Mouse (Mus musculus) kidney, adult 2 months (tissue): ENCODE measurements around the gene Pi4ka.

ENCODE experiments used
- CTCF ChIP-seq: fragments of 200-500 bp; conservative IDR thresholded peaks from 2 replicates; pipeline ENCODE4 v1.5.1; 2011; ENCODE audit warnings: low read depth, mild to moderate bottlenecking, control low read depth, low read length, moderate library complexity, mixed read lengths; ENCODE audit not compliant: insufficient read depth, insufficient read length
- POLR2A ChIP-seq: fragments of 200-500 bp; IDR thresholded peaks from one replicate; pipeline ENCODE4 v1.6.1; 2011; ENCODE audit warnings: low read depth, low read length, control low read depth

- TF ChIP-seq POLR2A (no peak), CTCF (no peak)
Measured at GRCm38 (mm10) chr16:17283151-17283550, 123.0 kb downstream of the Pi4ka start.
